Mouse (Mus musculus): Measurements from ENCODE around the gene Mob3b. TPM values are rescaled to one million over a fixed set of nuclear protein-coding genes. Genes with fewer than 3 reads are reported as not detected.

The Mob3b gene
- polyA plus RNA-seq, 1 experiment from 2014 or later, result 14.9 TPM

- no peak for DNase-seq
- Histone ChIP-seq H3K4me1 (ENCODE audit: insufficient read depth) (peaks cover 16% of the 10 kb centered on the region), H3K9ac (no peak overlapping the region), H3K36me3 (ENCODE audit: insufficient read depth) (no peaks in the 10 kb centered on the region), H3K27ac (ENCODE audit: low read depth) (no peak overlapping the region), H3K4me3 (ENCODE audit: low read depth, low read length) (no peak overlapping the region), H3K27me3 (ENCODE audit: insufficient read depth, low read length) (no peaks in the 10 kb centered on the region), H3K9me3 (ENCODE audit: low read depth, low read length) (no peaks in the 10 kb centered on the region), H3K4me2 (no peak overlapping the region)
- 80% methylated on average over 6 of the region's 6 CpGs for WGBS
- no peak for ATAC-seq (ENCODE audit: insufficient read depth)
- TF ChIP-seq CTCF (IDR thresholded peaks at IDR 0.05; ENCODE audit: low read depth), result no peak
These were observed 189.7 kb downstream of the Mob3b start for GRCm38 (mm10) chr4:34967541-34967940.

- Histone ChIP-seq H3K27ac (ENCODE audit: low read depth) (no peak overlapping the region), H3K4me2 (no peak overlapping the region), H3K4me1 (ENCODE audit: insufficient read depth) (peaks cover 16% of the 10 kb centered on the region), H3K36me3 (ENCODE audit: insufficient read depth) (no peaks in the 10 kb centered on the region), H3K9ac (no peak overlapping the region), H3K4me3 (ENCODE audit: low read depth, low read length) (no peak overlapping the region), H3K27me3 (ENCODE audit: insufficient read depth, low read length) (no peaks in the 10 kb centered on the region), H3K9me3 (ENCODE audit: low read depth, low read length) (no peaks in the 10 kb centered on the region)
- ATAC-seq (ENCODE audit: insufficient read depth) (no peak), DNase-seq (peak; percentile 51)
- no peak for TF ChIP-seq CTCF (IDR thresholded peaks at IDR 0.05; ENCODE audit: low read depth)
- WGBS, result 57% methylated on average over 8 of the region's 8 CpGs
These were observed 190.8 kb downstream of the Mob3b start for GRCm38 (mm10) chr4:34966336-34966957.

GRCm38 (mm10) chr4:34964906-34965305 lies 192.4 kb downstream of the Mob3b start:
- H3K36me3 ChIP-seq (ENCODE audit: insufficient read depth), result no peaks in the 10 kb centered on the region
- no peaks in the 10 kb centered on the region for H3K27me3 ChIP-seq (ENCODE audit: insufficient read depth, low read length)
- no peak overlapping the region for H3K4me2 ChIP-seq
- TF ChIP-seq CTCF (IDR thresholded peaks at IDR 0.05; ENCODE audit: low read depth), result no peak
- H3K9ac ChIP-seq, result no peak overlapping the region
- peaks cover 16% of the 10 kb centered on the region for H3K4me1 ChIP-seq (ENCODE audit: insufficient read depth)
- WGBS, result 13% methylated on average over 10 of the region's 10 CpGs
- H3K9me3 ChIP-seq (ENCODE audit: low read depth, low read length), result no peaks in the 10 kb centered on the region
- H3K27ac ChIP-seq (ENCODE audit: low read depth), result 0 out of 2 replicates have a peak overlapping the region, but pooled peaks have one; percentile 26
- DNase-seq, result peak; percentile 52
- peak; percentile 38; the same call in 1 of the 2 replicates for ATAC-seq (ENCODE audit: insufficient read depth)
- no peak overlapping the region for H3K4me3 ChIP-seq (ENCODE audit: low read depth, low read length)

- Histone ChIP-seq H3K36me3 (ENCODE audit: insufficient read depth) (no peaks in the 10 kb centered on the region), H3K27me3 (ENCODE audit: insufficient read depth, low read length) (no peaks in the 10 kb centered on the region), H3K27ac (ENCODE audit: low read depth) (peak overlapping the region; percentile 69), H3K9me3 (ENCODE audit: low read depth, low read length) (no peaks in the 10 kb centered on the region), H3K4me2 (no peak overlapping the region), H3K9ac (no peak overlapping the region), H3K4me1 (ENCODE audit: insufficient read depth) (peaks cover 16% of the 10 kb centered on the region), H3K4me3 (ENCODE audit: low read depth, low read length) (no peak overlapping the region)
- peak; percentile 62 for DNase-seq
- 34% methylated on average over 13 of the region's 13 CpGs for WGBS
- TF ChIP-seq CTCF (IDR thresholded peaks at IDR 0.05; ENCODE audit: low read depth), result no peak
- ATAC-seq (ENCODE audit: insufficient read depth), result peak; percentile 41; the same call in 1 of the 2 replicates
These were observed 193.3 kb downstream of the Mob3b start for GRCm38 (mm10) chr4:34963999-34964398.

- Histone ChIP-seq H3K4me1 (ENCODE audit: insufficient read depth) (peaks cover 16% of the 10 kb centered on the region), H3K27ac (ENCODE audit: low read depth) (no peak overlapping the region), H3K9ac (no peak overlapping the region), H3K27me3 (ENCODE audit: insufficient read depth, low read length) (no peaks in the 10 kb centered on the region), H3K9me3 (ENCODE audit: low read depth, low read length) (no peaks in the 10 kb centered on the region), H3K4me2 (no peak overlapping the region), H3K36me3 (ENCODE audit: insufficient read depth) (no peaks in the 10 kb centered on the region), H3K4me3 (ENCODE audit: low read depth, low read length) (no peak overlapping the region)
- ATAC-seq (ENCODE audit: insufficient read depth) (no peak), DNase-seq (peak; percentile 77)
- TF ChIP-seq CTCF (IDR thresholded peaks at IDR 0.05; ENCODE audit: low read depth), result peak; percentile 64
- WGBS, result 68% methylated on average over 15 of the region's 15 CpGs
These were observed 196.3 kb downstream of the Mob3b start for GRCm38 (mm10) chr4:34960781-34961560.

GRCm38 (mm10) chr4:34959477-34959876 lies 197.8 kb downstream of the Mob3b start:
- DNase-seq (no peak), ATAC-seq (ENCODE audit: insufficient read depth) (no peak)
- 78% methylated on average over 6 of the region's 6 CpGs for WGBS
- no peak overlapping the region for H3K4me3 ChIP-seq (ENCODE audit: low read depth, low read length)
- TF ChIP-seq CTCF (IDR thresholded peaks at IDR 0.05; ENCODE audit: low read depth), result no peak
- no peaks in the 10 kb centered on the region for H3K9me3 ChIP-seq (ENCODE audit: low read depth, low read length)
- H3K36me3 ChIP-seq (ENCODE audit: insufficient read depth), result no peaks in the 10 kb centered on the region
- H3K4me1 ChIP-seq (ENCODE audit: insufficient read depth), result peaks cover 11% of the 10 kb centered on the region
- no peak overlapping the region for H3K9ac ChIP-seq
- H3K27me3 ChIP-seq (ENCODE audit: insufficient read depth, low read length), result no peaks in the 10 kb centered on the region
- no peak overlapping the region for H3K4me2 ChIP-seq
- H3K27ac ChIP-seq (ENCODE audit: low read depth), result no peak overlapping the region
